Mouse (Mus musculus) cerebellum, postnatal 10 days (tissue): ENCODE measurements around the gene Iqck.

Experiments used
- DNase-seq, 2 experiments: peaks; one replicate each; pipeline ENCODE4 v3.0.0; 2021; ENCODE audit warnings: mixed read lengths in 2 of 2

Gene Iqck

DNA sequence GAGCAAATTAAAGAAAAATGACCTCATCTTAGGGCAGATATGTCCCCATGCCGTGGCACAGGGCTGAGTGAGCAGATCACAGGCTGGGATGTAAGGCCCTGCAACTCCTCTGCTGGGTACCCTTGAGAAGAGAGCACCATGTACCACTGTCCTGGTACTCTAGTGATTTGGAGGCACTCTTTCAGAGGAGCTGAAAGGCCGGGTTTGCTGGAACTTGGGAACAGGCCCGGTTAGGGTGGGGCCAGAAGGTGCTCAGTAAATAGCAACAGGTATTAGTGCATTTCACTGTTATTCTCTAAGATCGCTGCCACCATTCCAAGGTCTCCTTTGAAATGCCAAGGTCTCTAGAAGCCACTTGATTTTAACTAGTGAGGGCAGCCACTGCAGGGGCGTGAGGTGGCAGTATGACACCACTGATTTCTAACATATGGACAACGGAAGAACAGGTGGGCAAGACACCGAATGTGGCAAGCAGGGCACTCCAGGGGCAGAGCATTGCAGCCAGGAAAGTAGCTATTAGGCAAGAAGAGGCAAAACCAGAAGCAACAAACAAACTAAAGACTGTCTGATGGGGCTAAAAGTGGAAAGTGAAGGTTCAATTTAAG lies 59.1 kb downstream of the Iqck start:
- peak; percentile 66 to 74 for DNase-seq

DNA sequence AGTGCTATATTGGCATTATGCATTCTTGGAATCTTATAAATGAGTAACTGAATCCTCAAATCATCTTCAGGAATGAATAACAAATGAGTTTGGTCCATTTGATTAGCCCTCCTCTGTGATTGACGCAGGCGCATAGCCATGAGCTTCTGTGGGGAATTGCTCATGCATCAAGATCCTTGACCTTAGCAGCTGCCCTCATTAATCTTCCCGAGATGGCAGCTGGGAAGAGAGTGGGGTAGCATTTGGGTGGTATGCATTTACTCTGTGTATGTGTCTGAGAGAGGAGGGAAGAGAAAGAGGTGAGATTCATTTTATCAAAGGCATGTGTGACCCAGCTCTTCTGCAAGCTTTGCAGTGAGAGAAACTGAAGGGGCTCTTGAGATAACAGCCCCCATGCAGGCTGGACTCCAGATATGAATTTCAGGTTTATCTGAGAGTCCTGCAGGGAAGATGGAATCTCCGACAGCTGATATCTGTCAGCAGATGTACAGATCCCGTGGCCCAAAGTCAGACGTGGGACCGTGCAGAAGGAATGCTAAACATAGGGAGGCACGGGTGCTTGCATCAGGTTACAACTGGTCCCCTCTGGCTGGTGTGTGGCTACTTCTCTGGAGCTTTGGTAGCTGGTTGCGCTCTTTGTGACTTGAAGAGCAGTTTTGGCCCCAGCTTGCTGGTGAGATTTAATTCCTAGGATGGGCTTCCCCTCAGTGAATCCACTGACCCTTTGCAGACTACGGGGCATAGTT lies 63.9 kb downstream of the Iqck start:
- DNase-seq = peak; percentile 25 to 37

DNA sequence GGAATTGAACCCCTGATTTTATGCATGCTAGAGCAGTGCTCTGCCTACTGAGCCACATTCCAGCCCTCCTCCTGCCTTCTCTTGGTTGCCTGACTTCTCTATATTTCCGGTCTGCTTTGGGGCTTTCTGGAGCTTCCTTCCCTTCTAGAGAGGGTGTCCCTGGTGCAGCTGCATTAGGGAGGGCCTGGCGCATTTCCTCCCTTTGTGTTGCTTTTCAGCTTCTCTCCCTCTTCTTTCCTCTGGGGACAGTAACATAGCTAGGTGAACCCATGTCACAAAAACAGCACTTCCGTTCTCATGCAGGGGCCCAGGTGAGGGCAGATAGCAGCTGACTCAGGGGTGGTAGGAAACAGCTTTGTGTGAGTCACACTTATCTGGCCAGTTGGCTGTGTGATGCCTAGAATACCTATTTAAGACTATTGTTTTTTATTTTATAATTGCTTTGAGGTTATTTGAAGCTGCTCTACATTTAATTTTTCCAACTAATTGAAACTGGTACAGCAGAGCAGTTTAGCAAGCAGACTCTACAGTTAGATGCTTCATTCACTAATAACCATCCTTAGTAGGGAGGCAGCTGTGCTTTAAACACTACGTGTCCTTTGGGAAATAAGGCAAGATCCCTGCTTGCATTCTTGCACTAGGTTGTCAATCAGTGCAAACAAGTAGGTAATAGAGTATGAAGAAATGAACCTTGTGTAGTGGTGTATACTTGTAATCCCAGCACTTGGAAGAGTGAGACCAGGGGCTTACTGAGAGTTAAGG lies 67.1 kb downstream of the Iqck start:
- DNase-seq = no peak

DNA sequence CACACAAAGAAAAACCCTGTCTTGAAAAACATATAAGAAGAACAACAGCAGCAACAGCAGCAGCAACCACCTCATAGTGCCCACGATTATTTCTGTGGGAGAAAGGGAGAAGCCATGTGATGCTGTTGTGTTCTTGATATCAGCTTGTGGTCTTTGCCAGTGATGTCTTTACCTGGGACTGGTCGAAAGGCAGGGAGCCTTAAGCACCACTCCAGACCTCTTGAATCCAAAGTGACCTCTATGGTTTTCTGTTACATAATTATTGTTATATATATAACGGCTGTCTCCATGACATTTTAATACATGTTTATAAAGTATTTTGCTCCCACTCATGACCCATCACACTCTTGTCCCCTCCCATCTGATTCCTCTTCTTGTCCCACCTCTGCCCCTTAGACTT lies 70.0 kb downstream of the Iqck start:
- no peak for DNase-seq

DNA sequence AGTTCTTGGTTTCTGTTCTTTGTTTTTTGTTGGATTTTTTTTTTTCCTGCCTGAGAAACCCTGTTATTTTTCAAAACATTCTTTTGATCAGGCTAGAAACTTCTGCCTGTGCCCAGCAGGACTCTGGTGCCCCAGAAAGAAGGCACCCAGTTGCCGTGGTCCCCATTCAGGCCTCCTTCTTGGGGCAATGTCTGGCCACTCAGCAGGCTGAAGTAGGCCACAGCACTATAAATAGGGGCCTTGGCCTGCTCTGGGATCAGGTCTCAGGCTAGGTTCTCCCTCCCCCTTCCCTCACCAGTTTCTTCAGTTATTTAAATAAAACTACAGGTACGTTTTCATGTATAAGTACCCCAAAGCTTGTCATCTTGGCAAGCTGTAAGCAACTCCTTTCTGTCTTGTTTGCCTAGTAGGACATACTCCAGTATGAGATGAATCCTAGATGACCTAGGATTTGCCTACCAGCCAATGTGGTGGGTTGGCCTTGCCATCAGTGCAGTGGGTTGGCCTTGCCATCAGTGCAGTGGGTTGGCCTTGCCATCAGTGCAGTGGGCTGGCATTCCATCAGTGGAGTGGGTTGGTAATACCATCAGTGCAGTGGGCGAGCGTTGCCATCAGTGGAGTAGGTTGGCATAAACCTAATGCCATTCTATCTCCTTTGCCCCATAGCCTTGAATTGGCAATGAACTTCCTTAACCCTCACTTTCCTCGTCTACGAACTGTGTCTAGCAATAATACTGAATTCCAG lies 71.1 kb downstream of the Iqck start:
- DNase-seq = no peak

DNA sequence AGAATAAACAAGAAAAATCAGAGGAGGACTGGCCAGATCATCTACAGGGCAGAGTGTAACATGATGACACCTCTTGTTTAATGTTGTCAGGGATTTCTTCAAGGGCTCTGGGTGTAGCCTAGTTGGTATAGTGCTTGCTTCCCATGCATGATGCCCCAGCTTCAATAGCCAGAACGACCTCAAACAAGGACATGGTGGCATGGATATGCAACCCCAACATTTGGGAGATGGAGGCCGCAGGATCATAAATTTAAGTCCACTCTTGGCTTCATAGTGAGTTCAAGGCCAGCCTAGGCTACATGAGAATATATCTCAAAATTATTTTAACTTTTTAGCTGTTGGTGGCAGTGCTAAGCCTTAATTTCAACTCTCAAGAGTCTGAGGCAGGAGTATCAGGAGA lies 71.7 kb downstream of the Iqck start:
- no peak for DNase-seq

DNA sequence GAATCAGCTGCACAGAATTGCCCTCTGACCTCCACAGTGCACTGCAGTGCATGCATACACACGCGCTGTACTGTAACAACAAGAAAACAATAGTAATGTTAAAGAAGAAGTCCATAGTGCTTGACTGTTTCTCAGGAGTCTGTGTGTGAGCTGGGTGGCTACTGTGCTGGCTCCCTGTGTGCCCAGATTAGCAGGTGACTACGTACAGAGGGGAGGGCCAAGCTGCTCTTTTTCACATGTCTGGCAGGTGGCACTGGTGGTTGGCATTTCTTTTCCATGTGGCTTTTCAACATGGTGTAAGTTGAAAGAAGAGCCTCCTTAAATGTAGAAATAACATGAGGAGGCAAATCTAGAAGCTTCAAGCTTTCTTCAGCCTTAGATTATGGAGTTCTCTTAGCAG lies 72.8 kb downstream of the Iqck start:
- no peak for DNase-seq

DNA sequence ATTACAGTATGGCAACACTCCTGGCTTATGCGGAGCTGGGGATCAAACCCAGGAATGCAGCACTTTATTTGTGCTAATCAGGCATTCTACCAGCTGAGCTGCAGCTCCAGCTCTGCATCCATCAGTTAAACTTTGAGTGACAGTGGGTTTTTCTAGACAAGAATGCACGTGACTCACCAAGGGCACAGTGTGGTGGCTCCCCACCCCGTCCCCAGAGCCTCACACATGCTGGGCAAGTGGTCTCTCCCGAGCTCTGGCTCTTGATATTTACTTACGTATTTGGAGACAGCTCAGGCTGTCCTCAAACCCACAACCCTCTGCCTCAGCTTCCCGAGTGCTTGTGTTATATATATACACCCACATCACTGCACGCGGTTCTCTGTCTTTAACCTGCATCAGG lies 73.4 kb downstream of the Iqck start:
- DNase-seq = no peak

DNA sequence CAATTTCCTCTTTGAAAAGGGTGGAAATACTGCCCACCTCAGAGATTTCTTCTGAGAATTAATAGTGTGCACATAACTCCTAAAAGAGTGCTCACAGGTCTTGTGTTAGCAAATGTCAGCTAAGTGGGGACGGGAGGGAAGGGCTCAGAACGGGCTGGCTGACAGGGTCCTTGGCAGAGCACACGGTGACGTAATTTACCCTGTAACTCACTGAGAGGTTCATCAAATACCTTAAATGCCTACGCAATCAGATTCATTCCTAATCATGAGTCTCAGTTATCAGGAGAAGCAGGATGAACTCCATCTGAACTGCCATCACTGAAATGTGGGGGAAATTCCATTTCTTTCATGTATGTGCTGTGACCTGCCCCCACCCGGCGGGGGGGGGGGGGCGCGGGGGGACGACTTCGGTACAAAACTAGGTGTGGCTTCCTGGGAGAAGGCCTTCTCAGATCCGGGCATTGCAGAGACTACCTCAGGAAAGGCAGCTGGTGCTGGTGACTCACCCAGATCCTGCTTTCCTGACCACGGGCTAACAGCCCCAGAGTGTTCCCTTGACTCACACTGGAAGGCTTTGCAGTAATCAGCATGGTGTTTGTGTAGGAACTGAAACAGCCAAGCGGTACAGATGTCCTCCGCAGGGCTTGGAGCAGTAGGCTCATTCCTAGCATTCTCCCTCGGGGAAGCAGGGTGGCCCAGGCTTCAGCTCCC lies 74.2 kb downstream of the Iqck start:
- no peak for DNase-seq

DNA sequence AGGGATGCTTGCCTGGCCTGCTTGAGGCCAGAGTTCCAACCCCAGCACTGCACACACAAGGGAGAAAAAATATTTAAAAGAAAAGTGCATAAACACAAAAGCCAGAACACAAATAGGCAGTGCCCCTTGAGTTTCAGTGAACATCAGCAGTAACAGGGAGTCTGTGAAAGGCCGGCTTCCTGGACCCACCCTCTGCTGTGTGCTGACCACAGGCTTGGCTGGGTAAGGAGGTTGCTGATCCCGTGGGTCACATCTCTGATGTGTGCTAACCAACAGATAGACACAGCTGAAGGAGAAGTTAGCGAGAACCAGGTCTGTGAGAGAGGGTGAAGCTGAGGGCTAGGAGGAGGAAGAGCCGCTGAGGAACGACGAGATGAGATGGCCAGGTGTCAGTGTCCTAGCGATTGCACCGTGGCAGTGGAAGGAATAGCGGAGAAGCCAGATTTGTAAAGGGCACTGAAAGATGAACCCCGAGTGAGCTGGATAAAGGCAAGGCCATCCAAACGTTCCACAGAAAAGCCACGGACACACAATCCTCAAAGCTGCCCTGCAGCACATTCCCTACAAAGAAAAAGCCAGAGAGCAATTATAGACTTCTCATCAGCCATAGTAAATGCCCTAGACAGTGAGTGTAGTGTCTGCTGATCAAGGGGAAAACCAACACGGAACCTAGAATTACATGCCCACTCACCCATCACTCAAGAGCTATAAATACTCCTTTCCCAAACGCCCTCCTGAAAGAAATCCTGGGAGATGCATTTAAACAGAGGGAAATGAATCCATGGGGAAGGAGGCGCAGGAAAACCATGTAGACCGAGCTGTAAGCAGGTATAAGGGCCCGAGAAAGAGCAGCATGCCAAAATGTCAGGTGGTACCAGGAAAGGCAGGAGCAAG lies 76.2 kb downstream of the Iqck start:
- no peak for DNase-seq

DNA sequence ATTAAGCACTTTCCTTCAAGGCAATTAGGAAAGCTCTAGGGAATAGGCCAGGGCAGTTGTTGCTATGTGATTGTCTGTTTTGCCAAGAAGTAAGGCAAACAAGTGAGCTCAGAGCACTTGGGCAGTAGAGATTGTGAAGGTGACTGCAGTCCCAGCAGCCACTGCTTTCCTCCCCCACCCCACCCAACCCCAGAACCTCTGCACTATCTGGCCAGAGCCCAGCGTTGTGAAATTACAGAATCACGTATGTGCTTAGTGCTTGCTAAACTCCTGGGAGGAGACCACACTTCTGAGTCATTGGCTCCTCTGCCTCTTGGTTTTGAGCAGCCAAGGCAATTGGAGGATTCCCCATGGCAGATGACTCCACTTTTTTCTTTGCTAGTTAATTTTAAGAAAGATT lies 79.8 kb downstream of the Iqck start:
- no peak for DNase-seq

DNA sequence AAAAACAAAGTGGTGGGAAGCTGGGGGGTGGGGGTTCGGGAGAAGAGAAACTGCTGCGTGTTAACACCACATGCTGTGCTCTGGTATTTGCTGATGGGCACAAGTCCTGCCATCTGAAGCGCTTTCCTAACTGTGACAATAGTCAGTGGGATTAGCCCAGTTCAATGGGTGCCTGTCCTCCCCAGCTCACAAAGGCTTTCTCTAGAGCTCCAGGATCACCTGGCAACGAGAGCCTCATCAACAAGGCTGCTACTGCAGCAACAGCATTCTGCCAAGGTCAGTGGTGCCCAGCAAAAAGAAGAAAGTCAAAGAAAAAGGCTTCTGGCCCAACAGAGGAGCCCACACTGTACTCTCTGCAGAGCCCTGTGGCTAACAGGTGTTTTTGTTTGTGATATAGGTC lies 81.3 kb downstream of the Iqck start:
- no peak for DNase-seq

DNA sequence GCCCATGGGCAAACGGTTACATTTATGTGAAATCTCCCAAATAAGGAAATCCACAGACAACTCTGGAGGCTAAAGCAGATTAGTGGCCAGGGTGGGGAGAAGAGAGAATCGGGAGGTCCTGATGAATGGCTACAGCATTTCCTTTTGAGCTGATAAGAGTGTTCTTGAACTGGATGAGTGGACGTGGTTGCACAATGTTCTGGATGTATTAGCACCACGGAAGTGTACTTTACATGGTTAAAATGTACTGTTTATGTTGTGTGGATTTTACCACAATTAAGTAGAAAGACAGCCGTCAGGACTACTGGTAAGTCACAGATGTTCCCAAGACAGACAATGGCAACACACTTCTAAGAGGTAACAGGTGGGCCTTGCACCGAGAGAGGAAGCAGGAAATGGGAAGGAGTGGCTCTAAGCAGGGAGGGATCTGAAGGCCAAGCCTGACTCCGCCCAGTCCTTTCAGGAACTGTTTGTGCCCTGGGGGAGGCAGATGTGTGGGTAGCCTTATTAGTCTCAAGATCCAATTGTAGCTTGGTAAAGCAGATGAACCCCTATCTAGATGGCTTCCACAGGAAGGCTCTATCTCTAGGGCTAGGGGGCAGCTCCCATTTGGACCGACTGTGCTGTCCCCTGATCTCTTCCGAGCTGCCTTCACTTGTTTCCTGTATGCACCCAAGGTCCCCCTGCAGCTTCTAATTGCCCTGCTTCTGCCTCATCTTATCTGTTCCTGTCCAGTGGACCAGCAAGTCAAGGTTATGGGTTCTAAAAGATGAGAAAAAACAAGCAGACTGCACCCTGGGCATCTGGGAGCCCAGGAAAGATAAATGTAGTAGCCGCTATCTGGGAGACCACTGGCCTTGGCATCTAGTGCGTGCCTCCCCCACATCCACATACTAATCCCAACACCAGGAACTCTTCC lies 82.2 kb downstream of the Iqck start:
- DNase-seq = no peak

DNA sequence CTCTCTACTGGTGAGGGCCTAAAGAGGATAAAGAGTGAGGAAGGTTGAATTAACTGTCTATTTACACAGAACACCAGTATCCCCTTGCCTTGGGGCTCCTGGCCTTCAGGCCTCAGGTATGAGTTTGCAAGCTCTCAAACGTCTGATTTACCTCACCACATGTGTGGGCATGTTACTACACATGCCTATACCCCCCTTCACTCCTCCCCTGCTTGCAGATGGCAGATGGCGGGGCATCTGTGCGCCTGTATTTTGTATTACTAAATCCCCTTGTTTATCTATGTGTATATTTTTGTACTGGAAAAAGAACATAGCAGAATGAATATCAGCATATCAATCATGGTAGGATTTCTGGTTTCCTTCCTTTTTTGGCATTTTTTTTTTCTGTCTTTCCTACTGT lies 86.7 kb downstream of the Iqck start:
- no peak for DNase-seq

DNA sequence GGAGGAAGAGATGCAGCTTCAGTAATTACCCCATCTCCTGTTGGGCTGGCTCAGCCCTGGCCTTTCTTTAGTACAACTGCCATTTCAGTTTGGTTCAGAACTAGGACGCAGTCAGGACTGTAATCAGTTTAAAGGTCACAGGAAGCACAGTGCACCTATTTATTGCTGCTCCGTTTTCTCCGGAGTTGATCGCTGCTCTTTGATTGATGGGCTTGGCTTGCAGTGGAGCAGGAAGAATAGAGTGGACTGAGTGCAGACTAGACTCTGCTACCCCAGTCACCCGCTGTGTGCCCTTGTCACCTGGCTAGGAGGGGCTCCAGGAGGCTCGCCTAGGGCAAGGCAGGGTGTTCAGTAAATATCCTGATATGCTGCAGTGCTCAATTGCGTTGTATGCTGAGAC lies 87.6 kb downstream of the Iqck start:
- no peak for DNase-seq

DNA sequence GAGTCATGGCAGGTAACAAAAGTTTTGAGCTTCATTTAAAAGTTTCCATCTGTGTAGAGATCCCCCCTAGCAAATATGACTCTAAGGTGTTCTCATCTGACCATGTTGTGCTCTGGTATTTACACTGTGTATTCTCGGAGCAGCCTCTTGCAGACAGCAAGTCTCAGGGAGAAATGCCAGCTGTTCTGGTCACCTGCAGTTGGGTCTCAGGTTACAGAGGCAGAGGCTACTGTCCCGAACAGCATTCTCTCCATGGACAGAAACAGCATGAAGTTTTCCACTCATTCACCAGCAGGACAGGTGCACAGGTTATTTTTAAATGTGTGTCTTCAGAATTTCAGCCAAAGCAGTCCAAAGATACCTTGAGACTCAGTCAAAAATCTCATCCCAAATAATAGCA lies 89.3 kb downstream of the Iqck start:
- DNase-seq = no peak

DNA sequence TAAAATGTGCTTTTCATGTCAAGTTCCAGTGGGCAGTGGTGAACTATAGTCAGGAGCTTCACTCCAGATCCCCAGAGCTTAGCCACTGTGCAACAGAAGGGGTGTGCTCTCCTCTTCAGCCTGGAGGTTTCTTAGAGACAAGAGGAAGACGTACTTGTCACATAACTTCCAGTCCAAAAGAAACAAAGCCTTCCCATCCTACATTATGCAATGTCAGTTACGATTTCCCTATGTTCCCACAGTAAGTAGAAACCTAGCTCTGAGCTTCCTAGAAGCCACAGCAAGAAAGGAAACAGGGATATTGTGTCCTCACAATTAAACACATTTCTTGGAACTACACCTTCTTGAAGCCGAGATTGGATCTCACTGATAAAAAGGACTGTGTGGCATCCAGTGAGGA lies 91.7 kb downstream of the Iqck start:
- no peak for DNase-seq

DNA sequence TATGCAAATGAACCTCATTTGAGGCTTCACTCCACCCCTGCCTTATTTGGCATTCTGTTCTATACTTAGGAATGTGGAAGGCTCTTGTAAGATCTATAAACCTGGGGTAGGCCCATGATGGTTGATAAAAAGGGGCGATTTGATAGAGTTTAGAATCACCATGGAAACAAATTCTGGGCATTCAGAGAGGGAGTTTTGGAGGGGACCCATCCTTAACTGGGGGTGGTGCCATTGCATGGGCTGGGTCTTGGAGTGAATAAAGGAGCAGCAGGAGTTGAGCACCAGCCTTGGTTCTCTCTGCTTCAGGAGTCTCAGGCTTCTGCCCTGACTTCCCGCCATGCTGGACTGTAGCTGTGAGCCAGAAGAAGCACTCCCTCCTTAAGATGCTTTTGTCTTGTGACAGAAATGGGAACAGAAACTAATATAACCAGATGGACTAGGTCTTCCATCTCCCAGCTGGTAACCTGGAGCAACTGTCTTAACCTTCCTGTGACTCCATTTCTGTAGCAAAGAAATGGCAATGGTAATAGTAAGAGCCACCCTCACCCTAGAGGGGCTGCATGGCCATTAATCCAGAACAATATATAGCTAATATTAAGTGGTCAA lies 93.2 kb downstream of the Iqck start:
- no peak for DNase-seq

DNA sequence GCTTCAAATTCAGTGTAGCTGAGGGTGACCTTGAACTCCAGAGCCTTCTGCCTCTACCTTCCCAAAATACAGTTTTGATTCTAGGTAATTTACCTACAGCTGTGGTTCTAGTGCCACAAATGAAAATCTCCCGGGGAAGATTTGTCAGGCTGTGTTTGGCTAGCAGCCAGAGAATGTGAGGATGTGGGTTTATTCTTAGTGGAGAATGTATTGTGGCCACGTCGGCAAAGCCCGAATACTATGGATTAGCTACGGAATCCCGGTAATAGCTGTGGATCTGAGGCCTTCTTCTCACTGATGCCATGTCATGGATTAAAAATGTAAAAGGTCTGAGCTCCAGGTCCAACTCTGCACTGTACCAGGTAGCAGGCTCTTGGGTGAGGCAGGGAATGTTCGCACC lies 94.2 kb downstream of the Iqck start:
- no peak for DNase-seq

DNA sequence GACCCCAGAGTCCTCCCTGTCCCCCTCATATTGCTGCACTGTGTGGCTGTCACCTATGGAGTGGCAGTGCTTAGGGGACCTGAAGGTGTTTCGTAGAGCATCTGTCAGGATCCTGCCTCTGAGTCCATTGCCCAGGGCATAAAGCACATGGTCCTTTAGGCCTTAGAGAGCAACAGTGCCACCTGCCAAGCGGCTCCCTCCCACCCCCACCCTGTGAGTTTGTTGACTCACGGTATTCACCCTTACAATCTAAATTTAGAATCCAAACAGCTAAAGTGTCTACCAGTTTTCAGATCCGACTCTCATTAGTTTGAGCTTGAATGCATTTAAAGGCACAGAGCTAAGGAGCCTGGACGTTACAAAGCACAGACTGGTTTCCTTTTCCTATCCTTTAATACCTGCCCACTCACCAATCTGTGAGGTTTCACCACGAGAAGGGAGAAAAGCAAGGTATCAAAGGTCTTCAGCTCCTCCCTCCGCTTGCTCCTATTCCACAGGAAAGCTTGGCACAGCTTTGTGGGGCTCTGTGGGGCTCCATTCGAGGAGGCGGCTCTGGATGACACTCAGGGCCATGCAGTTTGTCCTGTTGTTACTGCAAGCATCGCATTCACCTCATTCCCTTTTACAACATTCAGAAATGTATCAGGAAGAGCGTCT lies 98.2 kb downstream of the Iqck start:
- DNase-seq = no peak
